Mouse (Mus musculus): ENCODE measurements around the gene Rnf208.

The Rnf208 gene

GRCm38 (mm10) chr2:25242101-25242506 is at the start of gene Rnf208, which contains the start of gene Cysrt1:
TSS of gene Rnf208 (plus strand) at chr2:25242255.
TSS of gene Cysrt1 (minus strand) at chr2:25242452.
- DNase-seq (ENCODE audit: low read depth, low spot score) = no peak

GRCm38 (mm10) chr2:25193330-25193770 is 48.7 kb upstream of the Rnf208 start:
- DNase-seq (ENCODE audit: low read depth, low spot score) = peak; percentile 46

- DNase-seq (ENCODE audit: low read depth, low spot score) = no peak
These were observed 48.0 kb upstream of the Rnf208 start for GRCm38 (mm10) chr2:25194006-25194405.

GRCm38 (mm10) chr2:25194486-25195171 is 47.4 kb upstream of the Rnf208 start:
- no peak for DNase-seq (ENCODE audit: low read depth, low spot score)

- DNase-seq (ENCODE audit: low read depth, low spot score) = no peak
These were observed 46.6 kb upstream of the Rnf208 start for GRCm38 (mm10) chr2:25195211-25196156.

- DNase-seq (ENCODE audit: low read depth, low spot score) = no peak
These were observed 45.7 kb upstream of the Rnf208 start, which contains the start of gene Tor4a for GRCm38 (mm10) chr2:25196172-25196954. TSS of gene Tor4a (minus strand) at chr2:25196886.

- no peak for DNase-seq (ENCODE audit: low read depth, low spot score)
These were observed 44.9 kb upstream of the Rnf208 start for GRCm38 (mm10) chr2:25197191-25197590.

- DNase-seq (ENCODE audit: low read depth, low spot score) = no peak
These were observed 44.1 kb upstream of the Rnf208 start for GRCm38 (mm10) chr2:25197946-25198345.

- no peak for DNase-seq (ENCODE audit: low read depth, low spot score)
These were observed 41.4 kb upstream of the Rnf208 start for GRCm38 (mm10) chr2:25200631-25201030.

- DNase-seq (ENCODE audit: low read depth, low spot score) = no peak
These were observed 38.3 kb upstream of the Rnf208 start for GRCm38 (mm10) chr2:25203631-25204214.

GRCm38 (mm10) chr2:25207593-25207992 is 34.5 kb upstream of the Rnf208 start:
- DNase-seq (ENCODE audit: low read depth, low spot score) = no peak

- no peak for DNase-seq (ENCODE audit: low read depth, low spot score)
These were observed 31.4 kb upstream of the Rnf208 start for GRCm38 (mm10) chr2:25210686-25211085.

GRCm38 (mm10) chr2:25211121-25211670 is 30.9 kb upstream of the Rnf208 start, which contains the start of gene Nelfb:
TSS of gene Nelfb (minus strand) at chr2:25211489.
- DNase-seq (ENCODE audit: low read depth, low spot score) = peak; percentile 73

- no peak for DNase-seq (ENCODE audit: low read depth, low spot score)
These were observed 28.7 kb upstream of the Rnf208 start for GRCm38 (mm10) chr2:25213266-25213865.

GRCm38 (mm10) chr2:25214444-25214843 is 27.6 kb upstream of the Rnf208 start, which contains the start of gene Stpg3:
TSS of gene Stpg3 (minus strand) at chr2:25214637.
- DNase-seq (ENCODE audit: low read depth, low spot score) = no peak

GRCm38 (mm10) chr2:25217666-25218065 is 24.4 kb upstream of the Rnf208 start:
- DNase-seq (ENCODE audit: low read depth, low spot score) = no peak

GRCm38 (mm10) chr2:25218445-25218844 is 23.6 kb upstream of the Rnf208 start, which contains the start of gene Fam166a:
TSS of gene Fam166a (plus strand) at chr2:25218745.
- DNase-seq (ENCODE audit: low read depth, low spot score) = no peak

GRCm38 (mm10) chr2:25221331-25221772 is 20.7 kb upstream of the Rnf208 start:
- DNase-seq (ENCODE audit: low read depth, low spot score) = no peak

GRCm38 (mm10) chr2:25223681-25224491 is 18.2 kb upstream of the Rnf208 start:
- DNase-seq (ENCODE audit: low read depth, low spot score) = peak; percentile 33

GRCm38 (mm10) chr2:25224492-25224765 is 17.6 kb upstream of the Rnf208 start, which contains the start of gene Tubb4b:
TSS of gene Tubb4b (minus strand) at chr2:25224702.
- no peak for DNase-seq (ENCODE audit: low read depth, low spot score)
